Mouse (Mus musculus) naive thymus-derived CD4-positive, alpha-beta T cell, adult 2 months (primary cell): Measurements from ENCODE around the gene Arhgap10.

ENCODE experiments used
- DNase-seq: peaks from one replicate; pipeline ENCODE4 v3.0.0-alpha.2; 2011; ENCODE audit warnings: low read depth

The Arhgap10 gene

DNA sequence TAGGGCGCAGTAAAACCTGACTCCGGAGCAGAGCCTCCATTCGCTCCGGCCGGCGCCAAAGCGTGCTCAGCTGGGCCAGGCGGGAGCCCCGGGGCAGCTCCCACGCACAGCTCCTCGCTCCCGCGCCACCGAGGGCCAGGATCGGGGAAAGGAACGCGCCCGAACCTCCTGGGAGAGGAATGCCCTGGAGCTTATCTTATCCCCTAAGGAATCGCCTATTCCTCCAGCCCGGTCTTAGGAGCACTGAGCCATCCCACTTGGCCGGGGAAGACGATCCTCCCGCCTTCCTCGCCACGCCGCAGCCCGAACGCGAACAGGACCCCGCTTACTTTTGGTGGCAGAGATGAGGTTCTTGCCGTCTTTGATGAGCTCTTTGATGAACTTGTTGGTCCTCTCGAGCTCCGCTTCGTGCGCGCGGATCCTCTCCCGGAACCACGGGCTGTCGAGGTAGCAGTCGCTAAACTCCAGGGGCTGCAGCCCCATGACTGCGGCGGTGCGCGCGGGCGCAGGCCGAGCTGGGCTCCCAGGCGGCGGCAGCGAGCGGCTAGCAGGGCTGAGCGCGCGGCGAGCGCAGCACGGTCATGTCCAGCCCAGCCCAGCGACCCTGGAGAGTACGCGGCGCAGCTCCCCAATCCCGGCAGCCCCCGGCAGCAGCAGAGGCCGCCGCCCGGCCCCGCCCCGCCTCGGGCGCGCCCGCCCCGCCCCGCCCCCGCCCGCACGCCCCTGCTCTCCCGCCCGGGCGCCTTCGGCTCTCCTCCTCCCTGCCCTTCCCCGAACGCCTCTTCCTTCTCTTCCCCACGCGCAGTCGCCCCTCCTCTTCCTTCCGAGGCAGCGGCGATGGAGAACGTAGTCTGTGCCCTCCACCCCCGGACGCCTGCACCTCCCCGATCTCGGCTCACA, at the start of gene Arhgap10:
Arhgap10 (minus strand) TSS at position 653 of the 900 bp plus-strand sequence.
- DNase-seq = peak; percentile 88

DNA sequence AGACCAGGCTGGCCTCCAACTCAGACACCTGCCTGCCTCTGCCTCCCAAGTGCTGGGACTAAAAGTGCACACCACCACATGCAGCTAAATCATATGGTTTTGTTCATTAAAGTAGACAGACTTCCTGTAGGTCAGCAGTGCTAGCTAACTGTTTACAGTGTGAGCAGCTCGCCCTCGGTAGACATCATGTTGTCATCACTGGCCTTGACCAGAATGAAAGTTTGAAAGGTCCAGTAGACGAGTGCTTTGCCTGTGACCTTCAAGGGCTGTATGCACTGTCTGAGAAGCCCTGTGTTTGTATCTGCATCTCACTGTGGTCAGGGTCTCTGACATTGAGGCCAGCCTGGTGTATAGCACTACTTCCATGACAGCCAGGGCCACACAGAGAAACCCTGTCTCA, 43.7 kb upstream of the Arhgap10 start:
- no peak for DNase-seq

DNA sequence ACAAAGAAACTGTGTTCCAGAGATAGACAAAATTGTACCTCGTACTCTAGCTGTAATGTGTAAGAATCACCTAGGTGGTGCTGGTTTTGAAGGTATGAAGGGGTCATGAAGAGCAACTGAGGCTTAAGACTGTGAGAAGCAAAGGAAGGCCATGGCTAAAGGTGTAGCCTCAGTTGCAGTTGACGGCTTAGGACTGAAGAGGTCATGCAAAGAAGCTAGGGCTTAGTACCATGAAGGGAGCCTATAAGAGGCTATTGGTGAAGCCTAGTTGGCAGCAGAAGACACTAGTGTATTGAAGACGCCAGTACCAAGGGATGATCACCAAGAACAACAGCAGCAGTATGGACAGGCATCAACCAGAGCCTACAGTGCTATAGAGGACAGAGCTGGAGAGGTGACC, 34.7 kb upstream of the Arhgap10 start:
- no peak for DNase-seq

DNA sequence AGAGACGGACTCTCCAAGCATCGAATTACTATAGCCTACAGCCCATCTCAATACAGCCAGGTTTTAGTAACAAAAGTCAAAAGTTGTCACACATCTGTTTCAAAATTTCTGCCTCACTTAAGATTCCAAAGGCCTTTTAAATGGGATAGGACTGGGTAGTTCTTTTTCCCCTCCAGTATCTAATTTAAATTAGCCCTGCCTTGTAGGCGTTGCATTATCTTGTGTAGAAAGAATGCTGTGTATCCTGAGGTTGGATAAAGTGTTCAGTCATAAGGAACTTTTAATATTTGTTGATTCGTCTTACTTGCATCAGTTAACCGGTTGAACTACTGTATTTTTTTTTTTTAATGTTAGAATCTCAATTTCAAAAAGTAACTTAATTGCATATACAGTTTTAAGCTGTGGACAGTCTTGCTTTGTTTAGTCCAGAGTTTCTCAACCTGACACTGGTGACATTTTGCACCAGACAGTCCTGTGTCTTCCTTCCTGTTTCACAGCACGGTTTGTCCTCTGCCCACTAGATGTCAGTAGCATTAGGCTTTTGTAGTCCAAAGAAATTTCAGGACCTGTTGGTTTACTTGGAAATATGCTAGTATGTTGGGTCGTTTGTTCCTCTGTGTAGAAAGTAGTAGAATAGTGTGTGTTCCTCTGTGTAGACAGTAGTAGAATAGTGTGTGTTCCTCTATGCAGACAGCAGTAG, 32.3 kb upstream of the Arhgap10 start:
- peak; percentile 66 for DNase-seq

DNA sequence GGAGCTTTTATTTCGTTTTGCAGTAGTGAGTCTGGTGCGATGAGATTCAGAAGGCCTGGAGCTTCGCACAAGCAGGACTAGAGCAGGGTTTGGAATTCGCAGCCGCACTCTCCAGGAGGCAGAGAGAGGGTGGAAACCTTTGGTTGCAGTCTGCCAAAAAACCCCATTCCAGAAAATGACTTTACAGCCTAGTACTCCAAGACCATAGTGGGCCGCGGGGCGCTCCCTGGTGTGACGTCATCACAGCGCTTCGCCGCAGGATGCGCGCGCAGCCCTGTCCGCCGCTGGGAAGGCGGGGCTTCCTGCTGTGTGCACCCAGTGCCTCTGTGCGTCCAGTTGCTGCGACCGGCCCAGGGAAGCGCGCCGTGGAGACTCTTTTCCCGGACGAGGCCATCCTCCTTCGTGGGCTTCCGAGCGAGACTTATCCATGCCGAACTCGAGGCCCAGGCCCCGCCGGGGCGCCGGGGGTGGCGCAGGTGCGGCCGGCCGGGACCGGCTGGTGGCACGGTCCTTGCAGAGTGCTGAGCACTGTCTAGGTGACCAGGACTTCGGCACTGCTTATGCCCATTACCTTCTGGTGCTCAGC, 31.5 kb upstream of the Arhgap10 start, which contains the start of gene Prmt9:
Prmt9 (plus strand) TSS at position 277 of the 586 bp plus-strand sequence.
- peak; percentile 95 for DNase-seq

DNA sequence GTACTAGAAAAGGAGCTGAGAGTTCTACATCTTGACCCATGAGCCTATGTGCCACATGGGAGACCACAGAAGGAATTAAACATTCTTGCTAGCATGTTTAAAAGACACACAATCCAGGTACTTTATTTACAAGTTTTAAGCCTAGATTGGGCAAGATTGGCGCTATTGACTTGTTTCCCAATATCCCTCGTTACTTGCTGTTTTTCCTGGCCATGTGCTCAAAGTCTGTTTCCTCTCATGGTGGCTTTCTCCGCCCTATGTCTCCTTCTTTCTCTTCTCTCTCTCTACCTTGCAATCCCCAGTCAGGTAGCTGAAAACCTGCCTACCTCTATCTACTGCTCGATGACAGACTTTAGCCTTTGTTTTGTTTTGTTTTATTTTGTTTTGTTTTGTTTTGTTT, 27.9 kb upstream of the Arhgap10 start:
- DNase-seq = no peak

DNA sequence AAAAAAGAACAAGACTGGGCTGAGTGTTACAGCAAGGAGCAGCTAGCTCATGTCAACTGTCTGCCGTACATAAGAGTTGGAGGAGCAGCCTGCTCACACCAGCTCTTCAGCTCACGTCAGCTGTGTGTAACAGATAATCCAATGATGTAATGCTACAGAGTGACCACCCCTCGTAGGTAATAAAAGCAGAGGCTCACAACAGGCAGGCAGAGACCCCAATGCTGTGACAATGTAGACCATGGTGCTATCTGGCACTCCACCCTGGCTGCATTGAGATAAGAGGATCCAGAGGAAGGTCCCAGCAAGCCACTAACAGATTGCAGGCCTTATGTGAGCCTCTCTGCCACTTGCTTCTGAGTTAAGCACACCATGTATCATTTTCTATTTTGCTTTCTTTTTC, 26.7 kb upstream of the Arhgap10 start:
- DNase-seq = no peak

DNA sequence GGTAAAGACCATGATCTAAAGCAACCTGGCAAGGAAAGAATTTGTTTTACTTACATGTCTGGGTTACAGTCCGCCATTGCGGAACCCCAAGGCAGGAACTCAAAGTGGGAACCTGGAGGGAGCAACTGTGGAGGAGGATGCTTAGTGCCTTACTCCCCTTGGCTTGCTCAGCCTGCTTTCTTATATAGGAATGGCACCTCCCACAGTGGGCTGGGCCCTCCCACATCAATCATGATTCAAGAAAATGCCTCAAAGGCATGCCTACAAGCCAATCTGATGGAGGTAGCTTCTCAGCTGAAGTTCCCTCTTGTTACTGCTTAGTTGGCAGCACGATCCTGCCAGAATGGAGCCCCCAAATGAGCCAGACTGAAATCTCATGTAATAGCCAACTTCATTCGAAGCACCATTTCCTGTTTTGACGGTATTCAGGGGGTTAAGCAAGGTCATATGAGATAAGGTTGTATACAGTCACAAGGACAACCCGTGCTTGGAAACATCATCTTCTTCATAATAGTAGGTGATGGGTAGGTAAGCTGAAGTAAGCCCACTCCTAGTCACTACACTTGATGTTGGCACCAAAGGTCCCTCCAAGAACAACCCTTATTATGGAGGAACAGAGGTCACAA, 25.5 kb upstream of the Arhgap10 start:
- DNase-seq = no peak

DNA sequence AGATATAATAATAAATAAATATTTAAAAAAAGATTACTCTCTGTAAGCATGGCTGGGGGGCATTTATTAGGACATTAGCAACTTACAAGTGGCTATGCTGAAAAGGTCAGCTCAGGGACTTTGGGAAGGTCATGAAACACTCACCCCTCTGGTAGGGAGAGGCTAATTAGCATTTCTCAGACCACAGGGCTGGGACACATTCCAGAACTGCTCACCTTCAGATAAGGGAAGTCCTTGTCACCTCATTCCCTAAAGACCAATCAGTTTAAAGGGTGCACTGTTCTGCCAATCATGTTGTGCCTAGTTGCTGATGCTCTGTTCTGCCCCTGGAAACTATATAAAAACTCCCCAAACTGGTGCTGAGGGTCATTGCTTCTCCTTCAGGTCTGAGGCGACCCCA, 20.5 kb upstream of the Arhgap10 start:
- no peak for DNase-seq

DNA sequence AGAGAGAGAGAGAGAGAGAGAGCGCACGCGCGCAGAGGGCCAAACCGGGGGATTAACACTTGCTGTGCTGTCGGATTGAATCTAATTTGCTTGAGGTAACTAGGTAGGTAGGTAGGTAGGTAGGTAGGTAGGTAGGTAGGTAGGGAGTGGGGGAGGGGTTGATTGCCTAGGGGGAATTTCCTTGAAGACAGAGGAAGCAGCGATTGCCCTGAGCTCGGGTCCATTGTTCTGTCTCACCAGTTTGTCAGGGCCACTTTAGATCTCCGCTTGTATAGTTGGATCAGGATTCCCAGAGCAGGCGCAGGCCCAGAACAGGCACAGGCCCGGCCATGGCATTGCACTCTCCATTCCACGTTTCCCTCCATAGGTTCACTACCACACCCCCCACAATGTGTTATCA, 19.1 kb upstream of the Arhgap10 start:
- no peak for DNase-seq

DNA sequence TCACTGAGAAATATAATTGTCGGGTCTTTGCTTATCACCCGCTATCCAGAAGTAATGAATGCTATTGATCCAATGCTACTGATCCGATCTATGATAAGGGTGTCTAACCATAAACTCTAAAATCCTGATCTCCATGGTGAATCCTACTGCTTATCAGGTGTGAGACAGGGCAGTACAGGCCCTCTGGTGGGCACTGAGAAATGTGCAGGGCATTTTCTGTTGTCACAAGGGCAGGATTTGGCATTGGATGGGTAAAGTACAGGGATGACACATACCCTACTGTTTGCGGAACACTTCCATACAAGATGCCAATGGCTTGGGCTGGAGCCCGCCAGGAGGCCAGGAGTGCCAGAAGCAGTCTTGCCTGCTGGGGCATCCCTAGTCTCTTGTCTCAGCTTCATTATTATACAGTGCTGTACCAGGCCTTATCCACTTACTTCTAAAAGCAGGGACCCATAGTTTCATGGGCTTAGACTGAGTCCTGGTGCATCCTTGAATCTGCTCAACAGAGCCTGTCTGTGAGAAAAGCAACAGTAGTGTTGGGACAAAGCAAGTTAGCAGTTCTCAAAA, 17.4 kb upstream of the Arhgap10 start:
- peak; percentile 71 for DNase-seq

DNA sequence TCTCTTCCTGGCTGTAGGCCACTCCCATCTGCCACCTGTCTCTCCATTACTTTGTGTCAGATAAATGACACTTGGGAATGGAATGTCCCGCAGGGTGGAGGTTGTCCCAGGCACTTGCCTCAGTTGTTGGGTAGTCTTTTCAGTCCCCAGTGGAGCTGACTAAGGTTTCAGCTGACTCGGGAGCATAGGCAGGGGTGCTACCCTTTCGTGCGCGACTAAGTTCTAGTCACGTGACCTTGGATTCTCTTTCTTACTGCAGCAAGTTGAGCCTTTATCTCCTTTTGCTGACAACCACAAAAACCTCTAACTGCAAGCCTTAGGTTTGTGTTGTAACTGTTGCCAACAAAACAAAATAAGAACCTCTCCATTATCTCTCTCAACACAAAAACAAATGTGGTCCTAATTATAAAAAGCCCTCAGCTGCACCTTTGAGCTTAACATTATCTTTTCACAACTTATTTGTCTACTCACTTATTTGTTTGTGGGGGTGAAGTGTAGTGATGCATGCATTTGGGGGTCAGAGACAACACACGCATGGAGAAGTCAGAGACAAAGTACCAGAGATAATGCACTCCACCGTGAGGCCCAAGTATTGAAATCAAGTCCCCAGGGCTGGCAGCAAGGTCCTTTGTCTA, 16.7 kb upstream of the Arhgap10 start:
- DNase-seq = peak; percentile 43

DNA sequence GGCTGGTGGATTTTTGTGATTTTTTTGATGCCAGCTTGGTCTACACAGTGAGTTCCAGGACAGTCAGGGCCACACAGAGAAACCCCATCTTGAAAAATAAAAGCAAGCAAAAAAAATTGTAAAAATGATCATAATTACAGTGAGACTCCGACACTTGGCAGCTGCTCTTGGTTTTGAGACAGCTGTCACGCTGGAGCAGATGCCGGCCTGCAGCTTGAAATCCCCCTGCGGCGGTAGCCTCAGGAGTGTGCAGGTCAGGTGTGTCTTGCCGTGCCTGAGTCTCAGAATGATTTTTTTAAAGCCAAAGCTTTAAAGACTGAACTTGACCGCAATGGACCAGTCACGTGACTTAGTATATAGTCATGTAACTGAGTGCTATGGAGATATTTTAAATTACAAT, 8.4 kb upstream of the Arhgap10 start:
- no peak for DNase-seq

DNA sequence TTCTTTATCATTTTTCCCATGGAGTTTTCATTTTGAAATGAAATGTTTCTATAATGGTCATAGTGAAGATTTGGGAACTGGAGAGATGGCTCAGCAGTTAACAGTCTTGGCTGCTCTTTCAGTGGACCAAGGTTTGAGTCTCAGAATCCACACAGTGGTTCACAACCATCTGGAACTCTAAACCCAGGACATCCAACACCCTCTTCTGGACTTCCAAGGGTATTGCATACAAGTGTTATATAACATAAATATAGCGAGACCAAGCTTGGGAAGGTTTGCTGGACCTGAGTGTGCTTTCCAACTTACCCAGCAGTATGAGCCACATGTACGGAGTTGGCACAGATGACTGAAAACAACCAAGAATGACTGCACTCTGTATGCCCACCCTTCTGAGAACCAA, 7.2 kb upstream of the Arhgap10 start:
- peak; percentile 16 for DNase-seq

DNA sequence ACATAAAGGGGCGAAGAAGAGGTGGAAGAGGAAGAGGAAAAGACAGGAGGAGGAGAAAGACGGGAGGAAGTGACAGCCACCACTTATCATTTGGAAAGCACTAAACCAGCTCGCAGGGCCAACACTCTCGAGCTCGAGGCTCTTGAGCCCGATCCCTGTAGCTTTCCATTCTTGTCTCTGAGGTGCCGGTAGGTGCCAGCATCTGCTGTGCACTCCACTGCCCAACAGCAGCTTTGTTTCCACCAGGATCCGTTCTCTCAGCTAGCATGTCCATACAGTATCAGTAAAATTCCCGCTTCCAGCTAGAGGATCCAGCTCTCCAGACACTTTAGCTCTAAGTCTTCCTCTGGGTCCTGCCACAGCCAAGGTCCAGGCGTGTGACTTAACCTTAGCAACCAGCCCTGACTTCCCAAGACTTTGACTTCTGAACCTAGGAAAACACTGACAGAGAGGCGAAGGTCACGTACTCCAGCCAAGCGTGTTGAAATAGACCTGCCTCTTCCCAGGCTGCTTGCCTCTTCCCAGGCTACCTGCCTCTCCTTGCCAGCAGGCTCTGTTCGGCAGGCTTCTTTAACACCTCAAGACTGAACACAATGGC, 6.4 kb upstream of the Arhgap10 start:
- no peak for DNase-seq

DNA sequence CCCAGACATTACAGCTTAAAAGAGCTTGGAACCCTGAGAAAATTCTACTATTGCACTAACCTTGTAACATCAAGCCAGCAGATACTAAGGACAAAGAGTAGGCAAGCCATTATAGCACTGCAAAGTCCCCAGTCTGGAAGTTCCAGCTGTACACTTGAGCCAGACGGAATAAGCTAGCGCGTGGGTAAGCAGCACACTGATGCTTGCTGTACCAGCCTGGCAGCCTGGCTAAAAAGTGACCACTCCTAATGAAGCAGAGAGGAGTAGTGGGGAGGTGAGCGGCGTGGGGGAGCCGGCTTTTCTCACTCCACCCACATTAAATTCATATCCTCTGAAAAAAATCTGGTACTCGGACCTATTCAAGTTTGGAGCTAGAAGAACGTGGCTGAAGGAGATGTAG, 5.2 kb upstream of the Arhgap10 start:
- no peak for DNase-seq

DNA sequence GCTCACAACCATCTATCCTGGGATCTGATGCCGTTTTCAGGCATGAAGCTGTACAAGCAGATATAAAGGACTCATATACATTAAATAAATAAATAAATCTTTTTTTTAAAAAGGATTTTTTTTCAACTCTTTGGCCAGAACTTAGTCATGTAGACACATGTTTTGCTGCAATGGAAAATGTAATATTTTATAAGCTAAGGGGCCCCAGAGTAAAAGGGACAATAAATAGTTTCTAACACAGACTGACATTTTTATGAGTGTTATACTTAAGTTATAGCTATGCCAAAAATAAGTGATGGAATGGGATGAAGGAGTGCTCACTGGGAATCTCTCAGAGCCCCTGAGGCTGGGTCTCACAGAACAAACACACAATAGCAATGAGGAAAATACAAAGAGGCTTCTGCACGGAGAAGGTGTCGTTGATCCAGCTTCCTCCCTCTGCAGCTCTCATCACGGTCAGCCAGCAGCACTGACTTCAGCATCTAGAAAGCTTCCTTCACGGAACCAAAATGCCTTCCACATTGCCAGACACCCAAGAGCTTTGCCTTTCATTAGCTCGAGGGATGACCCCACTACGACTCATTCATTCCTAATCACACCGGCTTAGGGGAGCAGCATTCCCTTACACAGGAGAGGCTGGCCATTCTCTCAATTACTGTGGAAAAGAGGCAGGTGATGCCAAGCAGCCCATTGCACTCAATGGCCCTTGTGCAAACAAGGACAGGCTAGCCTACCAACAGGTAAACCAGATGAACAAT, 3.5 kb upstream of the Arhgap10 start:
- DNase-seq = no peak

DNA sequence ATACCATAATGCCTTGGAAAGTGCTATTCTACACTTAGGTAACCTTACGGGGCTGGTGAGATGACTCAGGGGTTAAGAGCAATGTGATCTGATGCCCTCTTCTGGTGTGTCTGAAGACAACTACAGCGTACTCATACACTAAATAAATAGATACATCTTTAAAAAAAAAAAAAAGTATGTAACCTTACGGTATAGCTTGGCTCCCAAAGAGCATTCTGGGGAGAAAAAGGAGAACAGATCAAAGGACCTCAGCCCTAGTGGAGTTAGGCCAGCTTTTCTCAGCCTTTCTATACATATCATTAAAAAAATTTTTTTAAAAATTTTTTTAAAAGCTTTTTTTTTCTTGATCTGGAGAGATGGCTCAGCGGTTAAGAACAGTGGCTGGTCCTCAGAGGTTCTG, 2.8 kb upstream of the Arhgap10 start:
- no peak for DNase-seq

DNA sequence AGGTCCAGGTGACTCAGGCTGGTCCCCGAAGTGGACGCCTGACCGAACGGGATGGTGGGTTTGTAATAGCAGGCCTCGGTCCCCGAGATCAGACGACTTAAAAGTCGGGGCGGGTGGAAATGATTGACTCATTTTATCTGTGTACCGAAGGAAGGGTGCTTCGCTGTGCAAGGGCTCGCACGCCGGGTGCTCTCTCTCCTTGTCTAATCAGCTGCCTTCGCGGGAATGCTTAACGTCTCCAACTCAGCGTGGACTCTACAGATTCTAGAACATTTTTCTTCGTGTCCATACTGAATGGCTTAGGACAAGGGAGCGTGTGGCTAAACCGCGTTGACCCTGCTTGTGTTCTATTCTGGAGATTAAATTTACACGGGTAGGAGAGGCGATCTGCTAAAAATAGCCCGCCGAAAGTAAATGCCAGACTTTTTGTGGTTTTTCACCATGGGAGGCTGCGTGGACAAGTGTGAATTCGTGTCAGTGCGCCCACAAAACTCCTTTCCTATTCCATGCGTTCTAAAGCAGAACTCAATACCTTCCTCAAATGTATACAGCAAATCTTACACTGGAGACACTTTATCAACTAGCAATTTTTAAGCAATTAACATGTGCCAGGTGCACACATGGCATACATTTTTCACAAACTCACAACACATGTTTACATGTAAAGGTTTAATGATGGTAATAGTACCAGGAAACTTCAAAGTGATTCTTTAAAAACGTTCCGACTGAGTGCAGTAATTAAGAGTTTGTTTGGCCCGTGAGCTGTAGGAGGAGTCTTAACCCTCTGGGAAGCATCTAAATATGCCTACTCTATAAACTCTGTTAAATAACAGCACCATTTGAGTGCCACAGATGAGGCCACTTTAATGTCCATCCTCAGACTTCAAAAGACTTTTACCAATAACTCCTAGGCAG, 705 bp upstream of the Arhgap10 start:
- no peak for DNase-seq
